Mouse (Mus musculus): ENCODE results near the gene Aldh3b1.

Gene Aldh3b1

DNA sequence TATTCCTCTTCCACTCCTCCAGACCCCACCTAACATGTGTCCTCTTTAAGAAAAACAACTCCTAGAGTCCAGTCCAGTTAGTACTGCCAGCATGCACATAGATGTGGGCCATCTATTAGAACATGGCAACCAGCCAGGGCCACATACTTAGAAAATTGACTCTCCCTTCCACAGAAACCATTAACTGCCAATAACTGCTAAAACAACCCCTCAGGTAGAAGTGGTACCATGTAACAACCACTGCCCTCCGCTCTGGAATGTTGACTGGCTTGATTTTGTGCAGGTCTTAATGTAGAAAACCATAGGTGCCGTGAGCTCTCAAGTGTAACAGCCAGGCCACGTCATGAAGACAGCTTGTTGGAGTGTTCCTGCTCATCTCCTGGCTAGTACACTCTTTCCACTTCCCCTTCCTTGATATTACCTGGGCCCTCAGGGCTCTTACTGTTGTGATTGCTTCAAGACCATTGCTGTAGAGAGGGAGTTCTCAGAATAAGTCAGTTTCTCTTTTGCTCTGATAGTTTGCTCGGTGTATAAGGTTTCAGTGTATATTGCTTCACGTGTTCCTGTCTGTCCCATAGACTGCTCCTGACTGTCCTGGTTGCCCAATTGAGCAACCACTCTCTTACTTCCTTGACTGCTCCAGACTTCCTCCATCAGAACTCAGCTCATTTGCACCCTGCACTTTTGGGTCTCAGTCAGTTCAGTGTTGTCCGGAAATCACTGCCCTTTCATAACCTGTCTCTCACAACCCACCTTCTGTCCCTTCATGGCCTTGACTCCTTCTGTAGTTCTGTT lies 49.4 kb downstream of the Aldh3b1 start:
- no peak for DNase-seq (ENCODE audit: low spot score)

DNA sequence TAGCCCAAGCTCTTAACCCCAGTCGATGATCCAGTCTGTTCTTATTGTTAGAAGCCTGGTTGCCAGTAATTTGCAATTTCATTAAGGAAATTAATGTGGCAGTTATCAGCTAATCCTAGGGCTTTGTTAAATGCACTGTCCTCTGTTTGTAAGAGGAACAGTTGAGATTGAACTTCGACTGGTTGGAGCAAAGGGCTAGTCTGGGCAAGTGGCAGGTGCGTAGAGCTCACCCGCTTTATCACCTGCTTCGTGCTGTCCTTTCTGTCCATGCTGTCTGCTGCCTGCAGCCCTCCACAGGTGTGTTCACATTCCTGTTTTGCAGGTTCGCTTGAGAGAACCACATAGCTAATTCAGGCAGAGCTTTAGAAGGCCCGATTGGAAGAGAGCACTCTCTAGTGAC lies 54.6 kb downstream of the Aldh3b1 start:
- DNase-seq (ENCODE audit: low spot score) = no peak

DNA sequence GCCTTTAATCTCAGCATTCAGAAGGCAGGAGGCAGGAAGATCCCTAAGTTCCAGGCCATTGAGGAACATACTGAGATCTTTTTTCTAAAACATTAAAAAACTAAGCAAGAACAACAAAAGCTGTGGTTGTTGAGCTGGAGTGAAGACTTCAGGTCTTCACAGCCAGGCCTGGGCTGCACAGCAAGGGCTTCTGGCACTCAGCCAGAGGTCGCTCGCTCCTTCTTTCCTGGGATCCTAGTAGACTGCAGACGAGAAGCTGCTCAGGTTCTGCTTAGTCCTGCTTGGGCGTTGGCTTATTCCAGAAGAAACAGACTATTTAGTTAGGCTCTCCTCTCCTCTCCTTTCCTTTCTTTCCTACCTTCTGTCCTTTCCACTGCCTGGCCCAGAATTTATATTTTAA lies 57.2 kb downstream of the Aldh3b1 start:
- DNase-seq (ENCODE audit: low spot score) = no peak

DNA sequence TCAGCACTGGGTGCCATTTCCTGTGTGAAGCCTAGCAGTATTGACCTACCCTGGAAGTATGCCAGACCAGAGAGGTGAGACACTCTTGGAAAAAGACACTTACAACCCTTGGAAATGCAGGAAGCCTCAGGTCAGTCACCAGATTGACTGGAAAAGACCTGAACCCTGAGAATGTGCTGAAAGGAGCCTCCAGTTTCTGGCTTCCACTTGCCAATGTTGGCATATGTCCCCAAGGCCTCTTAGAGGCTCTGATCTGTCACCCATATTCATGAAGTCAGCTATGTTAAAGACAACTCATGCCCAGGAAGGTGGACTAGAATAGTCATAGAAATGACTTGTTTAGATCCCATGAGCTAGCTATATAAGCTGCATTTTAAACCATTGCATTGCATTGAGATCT lies 58.1 kb downstream of the Aldh3b1 start:
- DNase-seq (ENCODE audit: low spot score) = no peak

DNA sequence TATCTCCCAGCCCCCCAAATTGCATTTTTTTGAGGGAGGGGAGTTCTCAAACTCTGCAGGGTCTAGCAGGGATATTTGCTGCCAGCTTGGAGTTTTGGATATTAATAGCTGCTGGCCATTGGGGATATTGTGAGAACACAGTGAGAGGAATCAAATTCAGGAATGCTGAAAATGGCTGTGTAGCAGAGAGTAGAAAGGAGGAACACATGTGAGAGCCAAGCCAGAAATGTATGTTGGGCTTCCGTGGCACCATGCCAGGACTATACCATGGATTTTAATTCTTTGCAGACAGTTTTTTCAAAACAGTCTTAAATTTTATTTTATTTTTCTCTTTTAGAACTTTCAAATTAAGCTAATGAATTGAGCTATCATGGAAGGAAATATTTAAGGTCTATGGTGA lies 61.3 kb downstream of the Aldh3b1 start:
- DNase-seq (ENCODE audit: low spot score) = no peak

DNA sequence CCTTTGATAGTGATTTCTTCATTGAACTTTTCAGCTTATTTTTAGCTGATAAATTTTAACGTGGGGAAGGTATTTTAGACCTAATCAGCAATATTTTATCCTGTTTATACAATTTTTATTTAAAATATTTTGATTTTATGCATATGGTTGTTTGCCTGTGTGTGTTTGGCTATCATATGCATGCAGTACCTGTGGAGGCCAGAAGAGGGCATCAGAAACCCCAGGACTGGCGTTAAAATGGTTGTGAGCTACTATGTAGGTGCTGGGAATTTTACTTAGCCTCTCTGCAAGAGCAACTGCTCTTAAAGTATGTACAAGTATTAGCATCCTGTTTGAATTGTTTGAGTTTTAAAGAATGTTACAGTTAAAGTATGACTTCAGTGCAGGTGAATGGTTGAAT lies 64.6 kb downstream of the Aldh3b1 start:
- no peak for DNase-seq (ENCODE audit: low spot score)
